Mouse (Mus musculus): ENCODE data around the gene Olfr516. TPM values are rescaled to one million over a fixed set of nuclear protein-coding genes. Genes with fewer than 3 reads are reported as not detected.
A peak's percentile ranks its signal among the peaks of the same experiment; 100 is the strongest.
"Not testable (repeated sequence)": the region's sequence is repeated elsewhere in the genome, so short reads cannot be mapped to it uniquely, and the experiment has no call there.

Olfr516 gene
- not detected in 2 replicates for polyA plus RNA-seq (2014; fragmentation: Nextera tagmentation; extraction: Ambion mirVana)

- no peak within 1 kb of the TSS for H3K27ac ChIP-seq (ENCODE audit: low read depth, low read length)
- no peaks in the 10 kb centered on the region for H3K36me3 ChIP-seq (ENCODE audit: control insufficient read depth, insufficient read depth, low read length)
- no peak within 1 kb of the TSS for H3K9ac ChIP-seq (ENCODE audit: low read length)
- 91% methylated on average over 2 of the region's 2 CpGs for WGBS
- H3K27me3 ChIP-seq (ENCODE audit: control insufficient read depth, insufficient read depth, low read length), result no peaks in the 10 kb centered on the region
- H3K4me1 ChIP-seq (replicated peaks; ENCODE audit: control insufficient read depth, insufficient read depth, low read length), result no peaks in the 10 kb centered on the region
- no peak within 1 kb of the TSS for H3K4me3 ChIP-seq (ENCODE audit: low read depth, low read length)
- no peak within 1 kb of the TSS for H3K4me2 ChIP-seq (ENCODE audit: low read depth, low read length, severe bottlenecking)
- no peaks in the 10 kb centered on the region for H3K9me3 ChIP-seq (ENCODE audit: control insufficient read depth, low read length)
- DNase-seq (ENCODE audit: low spot score), result no peak
- ATAC-seq (replicated peaks; ENCODE audit: low FRiP score), result no peak
Measured at GRCm38 (mm10) chr7:108850429-108850828, at the start of gene Olfr516. Olfr516 (minus strand) TSS chr7:108850529.

DNA sequence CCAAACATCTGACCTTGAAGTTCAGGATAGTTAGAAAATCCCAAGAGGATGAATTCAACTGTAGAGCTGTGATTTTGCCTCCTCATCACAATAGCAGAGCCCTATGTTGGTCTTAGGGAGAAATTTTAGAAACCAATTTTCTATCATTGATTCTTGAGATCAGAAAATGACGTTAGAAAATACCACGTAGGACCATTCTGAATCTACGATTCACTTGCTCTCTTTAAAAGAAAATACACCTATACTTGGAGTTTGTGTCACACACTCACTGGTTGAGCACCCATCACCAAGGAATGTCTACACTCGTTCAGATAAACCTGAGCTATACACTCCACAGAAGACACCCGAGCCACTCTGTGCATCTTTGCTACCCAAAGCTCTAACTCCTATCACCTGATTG is 44.0 kb upstream of the Olfr516 start, which contains the start of gene Olfr519:
Gene Olfr519, minus strand, starts transcription at position 101 of the 400 bp plus-strand sequence.
- H3K27me3 ChIP-seq (ENCODE audit: control insufficient read depth, insufficient read depth, low read length), result no peaks in the 10 kb centered on the region
- WGBS, result 90% methylated on average over 5 of the region's 5 CpGs
- no peak within 1 kb of the TSS for H3K27ac ChIP-seq (ENCODE audit: low read depth, low read length)
- no peak for DNase-seq (ENCODE audit: low spot score)
- no peak within 1 kb of the TSS for H3K9ac ChIP-seq (ENCODE audit: low read length)
- H3K4me2 ChIP-seq (ENCODE audit: low read depth, low read length, severe bottlenecking), result no peak within 1 kb of the TSS
- H3K4me1 ChIP-seq (replicated peaks; ENCODE audit: control insufficient read depth, insufficient read depth, low read length), result no peaks in the 10 kb centered on the region
- no peak within 1 kb of the TSS for H3K4me3 ChIP-seq (ENCODE audit: low read depth, low read length)
- no peaks in the 10 kb centered on the region for H3K9me3 ChIP-seq (ENCODE audit: control insufficient read depth, low read length)
- no peak for ATAC-seq (replicated peaks; ENCODE audit: low FRiP score)
- no peaks in the 10 kb centered on the region for H3K36me3 ChIP-seq (ENCODE audit: control insufficient read depth, insufficient read depth, low read length)

- H3K4me2 ChIP-seq (ENCODE audit: low read depth, low read length, severe bottlenecking), result no peak within 1 kb of the TSS
- no peak for DNase-seq (ENCODE audit: low spot score)
- no peaks in the 10 kb centered on the region for H3K27me3 ChIP-seq (ENCODE audit: control insufficient read depth, insufficient read depth, low read length)
- no peaks in the 10 kb centered on the region for H3K4me1 ChIP-seq (replicated peaks; ENCODE audit: control insufficient read depth, insufficient read depth, low read length)
- WGBS, result 84% methylated on average over 4 of the region's 4 CpGs
- ATAC-seq (replicated peaks; ENCODE audit: low FRiP score), result no peak
- no peak within 1 kb of the TSS for H3K9ac ChIP-seq (ENCODE audit: low read length)
- H3K4me3 ChIP-seq (ENCODE audit: low read depth, low read length), result no peak within 1 kb of the TSS
- no peaks in the 10 kb centered on the region for H3K9me3 ChIP-seq (ENCODE audit: control insufficient read depth, low read length)
- no peaks in the 10 kb centered on the region for H3K36me3 ChIP-seq (ENCODE audit: control insufficient read depth, insufficient read depth, low read length)
- H3K27ac ChIP-seq (ENCODE audit: low read depth, low read length), result no peak within 1 kb of the TSS
Measured at GRCm38 (mm10) chr7:108884906-108885305, 34.6 kb upstream of the Olfr516 start, which contains the start of gene Olfr518. Olfr518 (minus strand) TSS chr7:108885006.

- no peaks in the 10 kb centered on the region for H3K36me3 ChIP-seq (ENCODE audit: control insufficient read depth, insufficient read depth, low read length)
- WGBS, result 73% methylated on average over 2 of the region's 2 CpGs
- no peak within 1 kb of the TSS for H3K4me3 ChIP-seq (ENCODE audit: low read depth, low read length)
- ATAC-seq (replicated peaks; ENCODE audit: low FRiP score) (no peak), DNase-seq (ENCODE audit: low spot score) (no peak)
- H3K4me1 ChIP-seq (replicated peaks; ENCODE audit: control insufficient read depth, insufficient read depth, low read length), result no peaks in the 10 kb centered on the region
- H3K4me2 ChIP-seq (ENCODE audit: low read depth, low read length, severe bottlenecking), result no peak within 1 kb of the TSS
- H3K9me3 ChIP-seq (ENCODE audit: control insufficient read depth, low read length), result no peaks in the 10 kb centered on the region
- no peak within 1 kb of the TSS for H3K27ac ChIP-seq (ENCODE audit: low read depth, low read length)
- H3K9ac ChIP-seq (ENCODE audit: low read length), result no peak within 1 kb of the TSS
- no peaks in the 10 kb centered on the region for H3K27me3 ChIP-seq (ENCODE audit: control insufficient read depth, insufficient read depth, low read length)
Measured at GRCm38 (mm10) chr7:108872279-108872678, 21.9 kb upstream of the Olfr516 start, which contains the start of gene Olfr517. Olfr517 (minus strand) TSS chr7:108872379.

- no peak within 1 kb of the TSS for H3K9ac ChIP-seq (ENCODE audit: low read length)
- ATAC-seq (replicated peaks; ENCODE audit: low FRiP score) (no peak), DNase-seq (ENCODE audit: low spot score) (no peak)
- H3K4me2 ChIP-seq (ENCODE audit: low read depth, low read length, severe bottlenecking), result no peak within 1 kb of the TSS
- H3K4me1 ChIP-seq (replicated peaks; ENCODE audit: control insufficient read depth, insufficient read depth, low read length), result no peaks in the 10 kb centered on the region
- no peak within 1 kb of the TSS for H3K4me3 ChIP-seq (ENCODE audit: low read depth, low read length)
- no peaks in the 10 kb centered on the region for H3K27me3 ChIP-seq (ENCODE audit: control insufficient read depth, insufficient read depth, low read length)
- no peaks in the 10 kb centered on the region for H3K36me3 ChIP-seq (ENCODE audit: control insufficient read depth, insufficient read depth, low read length)
- H3K9me3 ChIP-seq (ENCODE audit: control insufficient read depth, low read length), result no peaks in the 10 kb centered on the region
- no peak within 1 kb of the TSS for H3K27ac ChIP-seq (ENCODE audit: low read depth, low read length)
Measured at GRCm38 (mm10) chr7:108825897-108826296, 24.4 kb downstream of the Olfr516 start, which contains the start of gene Olfr514. Olfr514 (minus strand) TSS chr7:108825997.

DNA sequence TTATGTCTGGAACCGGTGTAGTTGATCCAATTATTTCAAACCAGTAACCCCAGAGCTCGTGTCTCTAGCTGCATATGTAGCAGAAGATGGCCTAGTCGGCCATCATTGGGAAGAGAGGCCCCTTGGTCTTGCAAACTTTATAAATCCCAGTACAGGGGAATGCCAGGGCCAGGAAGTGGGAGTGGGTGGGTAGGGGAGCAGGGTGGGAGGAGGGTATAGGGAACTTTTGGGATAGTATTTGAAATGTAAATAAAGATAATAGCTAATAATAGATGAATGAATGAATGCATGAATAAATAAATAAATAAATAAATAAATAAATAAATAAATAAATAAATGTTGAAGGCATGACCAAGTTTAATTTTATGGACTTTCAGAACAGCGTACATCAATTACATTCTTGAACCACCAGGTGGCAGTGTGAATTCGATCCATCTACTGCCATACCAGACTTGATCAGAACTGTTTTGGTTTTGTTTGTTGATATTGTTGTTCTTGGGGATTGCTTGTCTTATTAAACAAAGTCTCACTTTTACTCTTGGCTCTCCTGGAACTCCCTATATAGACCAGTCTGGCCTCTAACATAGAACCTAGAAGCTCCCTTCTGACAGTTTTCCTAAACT is 35.6 kb downstream of the Olfr516 start:
- H3K27me3 ChIP-seq (ENCODE audit: control insufficient read depth, insufficient read depth, low read length); H3K9me3 ChIP-seq (ENCODE audit: control insufficient read depth, low read length); H3K36me3 ChIP-seq (ENCODE audit: control insufficient read depth, insufficient read depth, low read length); H3K4me1 ChIP-seq (replicated peaks; ENCODE audit: control insufficient read depth, insufficient read depth, low read length); H3K27ac ChIP-seq (ENCODE audit: low read depth, low read length); H3K9ac ChIP-seq (ENCODE audit: low read length); DNase-seq (ENCODE audit: low spot score); H3K4me2 ChIP-seq (ENCODE audit: low read depth, low read length, severe bottlenecking); H3K4me3 ChIP-seq (ENCODE audit: low read depth, low read length): not testable (repeated sequence)
- 55% methylated on average over 5 of the region's 5 CpGs for WGBS
- ATAC-seq (replicated peaks; ENCODE audit: low FRiP score), result peak; percentile 76

DNA sequence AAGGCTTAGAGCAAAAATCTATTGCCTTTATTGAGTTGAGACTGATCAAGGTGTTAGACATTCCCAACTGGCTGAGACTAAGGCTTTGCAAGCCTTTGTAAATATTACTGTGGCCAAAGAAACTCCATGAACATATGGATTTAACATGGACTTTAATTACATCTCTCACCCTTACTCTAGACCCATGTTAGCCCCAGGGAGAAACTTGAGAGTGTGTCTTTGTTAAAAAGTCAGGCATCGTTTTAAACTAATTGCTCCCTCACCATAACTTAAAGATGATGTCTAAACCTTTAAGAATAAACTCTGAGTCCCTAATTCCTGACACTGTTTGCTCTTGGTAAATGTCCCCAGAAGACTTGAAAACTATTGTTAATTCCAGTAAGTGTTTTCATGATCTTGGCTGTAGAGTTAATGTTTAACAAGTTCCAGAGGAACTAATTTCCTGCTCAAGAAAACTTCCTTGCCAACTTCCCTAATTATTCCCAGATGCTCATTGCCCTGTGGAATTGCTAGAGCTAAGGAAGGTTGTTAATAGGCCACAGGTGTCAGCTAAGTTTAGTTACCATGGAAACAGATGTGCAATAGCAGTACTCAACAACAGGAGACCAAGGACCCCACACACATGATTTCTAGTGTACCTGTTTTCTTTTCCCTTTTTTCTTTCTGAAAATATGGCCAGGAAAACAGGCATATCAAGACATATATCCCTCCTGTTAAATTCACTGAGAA is 53.0 kb downstream of the Olfr516 start:
- Histone ChIP-seq H3K27ac (ENCODE audit: low read depth, low read length) (no peak overlapping the region), H3K4me3 (ENCODE audit: low read depth, low read length) (no peak overlapping the region), H3K36me3 (ENCODE audit: control insufficient read depth, insufficient read depth, low read length) (no peaks in the 10 kb centered on the region), H3K9ac (ENCODE audit: low read length) (no peak overlapping the region), H3K4me1 (replicated peaks; ENCODE audit: control insufficient read depth, insufficient read depth, low read length) (no peaks in the 10 kb centered on the region), H3K27me3 (ENCODE audit: control insufficient read depth, insufficient read depth, low read length) (no peaks in the 10 kb centered on the region), H3K4me2 (ENCODE audit: low read depth, low read length, severe bottlenecking) (no peak overlapping the region), H3K9me3 (ENCODE audit: control insufficient read depth, low read length) (no peaks in the 10 kb centered on the region)
- DNase-seq (ENCODE audit: low spot score), result no peak
- 59% methylated on average over 1 of the region's 1 CpGs for WGBS
- ATAC-seq (replicated peaks; ENCODE audit: low FRiP score), result no peak

All from forebrain, embryonic 11.5 days (tissue).